Mouse (Mus musculus) thymus, postnatal 25 days (tissue): ENCODE measurements around the gene 1500009C09Rik.

Source experiments
- DNase-seq: peaks from one replicate; pipeline ENCODE4 v3.0.0; 2022

Gene 1500009C09Rik

GRCm38 (mm10) chr15:82252097-82252496, at the start of gene 1500009C09Rik:
TSS of gene 1500009C09Rik (plus strand) at chr15:82252397.
- DNase-seq: no peak

- DNase-seq: no peak
These were observed 49.1 kb upstream of the 1500009C09Rik start for GRCm38 (mm10) chr15:82203090-82203489.

- no peak for DNase-seq
These were observed 48.4 kb upstream of the 1500009C09Rik start for GRCm38 (mm10) chr15:82203611-82204351.

- no peak for DNase-seq
These were observed 47.4 kb upstream of the 1500009C09Rik start for GRCm38 (mm10) chr15:82204680-82205371.

GRCm38 (mm10) chr15:82206365-82207104, 45.7 kb upstream of the 1500009C09Rik start:
- no peak for DNase-seq

GRCm38 (mm10) chr15:82207105-82207459, 45.1 kb upstream of the 1500009C09Rik start:
- DNase-seq: no peak

GRCm38 (mm10) chr15:82207504-82208219, 44.5 kb upstream of the 1500009C09Rik start:
- DNase-seq: no peak

- no peak for DNase-seq
These were observed 43.9 kb upstream of the 1500009C09Rik start for GRCm38 (mm10) chr15:82208307-82208706.

- no peak for DNase-seq
These were observed 42.7 kb upstream of the 1500009C09Rik start for GRCm38 (mm10) chr15:82209295-82210050.

- DNase-seq: no peak
These were observed 41.4 kb upstream of the 1500009C09Rik start for GRCm38 (mm10) chr15:82210801-82211200.

GRCm38 (mm10) chr15:82211281-82211680, 40.9 kb upstream of the 1500009C09Rik start:
- no peak for DNase-seq

- DNase-seq: no peak
These were observed 40.1 kb upstream of the 1500009C09Rik start for GRCm38 (mm10) chr15:82211911-82212751.

GRCm38 (mm10) chr15:82212752-82213063, 39.5 kb upstream of the 1500009C09Rik start, which contains the start of gene Shisa8:
TSS of gene Shisa8 (minus strand) at chr15:82212815.
- no peak for DNase-seq

GRCm38 (mm10) chr15:82213222-82213621, 39.0 kb upstream of the 1500009C09Rik start:
- no peak for DNase-seq

- no peak for DNase-seq
These were observed 36.7 kb upstream of the 1500009C09Rik start for GRCm38 (mm10) chr15:82215332-82216046.

GRCm38 (mm10) chr15:82216142-82216827, 35.9 kb upstream of the 1500009C09Rik start:
- DNase-seq: no peak

GRCm38 (mm10) chr15:82217039-82217438, 35.2 kb upstream of the 1500009C09Rik start:
- DNase-seq: no peak

- DNase-seq: no peak
These were observed 34.2 kb upstream of the 1500009C09Rik start for GRCm38 (mm10) chr15:82217980-82218379.

- no peak for DNase-seq
These were observed 33.2 kb upstream of the 1500009C09Rik start for GRCm38 (mm10) chr15:82218778-82219666.
